Mouse (Mus musculus): ENCODE data around the gene Ndufa8. TPM values are rescaled to one million over a fixed set of nuclear protein-coding genes. Genes with fewer than 3 reads are reported as not detected.

Ndufa8 gene
- total RNA-seq, 2 experiments from 2014 or later, result 676 to 685 TPM

- no peak for DNase-seq (ENCODE audit: low spot score)
- intact Hi-C loops (cut with DNase I), result no loop called here
These were observed 52.5 kb downstream of the Ndufa8 start for GRCm38 (mm10) chr2:35996753-35997152.

DNA sequence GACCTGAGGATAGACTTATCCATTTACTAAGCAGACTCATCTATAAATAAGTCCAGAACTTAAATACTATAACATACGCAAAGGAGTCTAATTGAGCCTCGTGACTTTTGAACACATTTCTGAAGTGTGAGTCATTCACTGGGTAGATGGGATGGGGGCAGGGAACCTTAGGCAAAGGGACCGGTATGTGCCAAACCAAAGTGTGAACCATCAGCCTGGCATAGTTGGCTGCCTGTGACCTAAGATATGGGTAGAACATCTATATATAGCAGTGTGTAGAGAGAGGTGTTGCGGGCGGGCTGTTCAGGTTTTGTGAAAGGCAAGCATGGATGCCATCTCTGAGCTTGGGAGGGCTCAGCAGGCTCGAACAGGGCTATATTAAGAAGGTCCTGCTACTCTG lies 54.9 kb downstream of the Ndufa8 start:
- intact Hi-C loops (cut with DNase I), result no loop called here
- no peak for DNase-seq (ENCODE audit: low spot score)

- DNase-seq (ENCODE audit: low spot score), result no peak
- intact Hi-C loops (cut with DNase I), result no loop called here
These were observed 55.7 kb downstream of the Ndufa8 start for GRCm38 (mm10) chr2:35993481-35993880.

- DNase-seq (ENCODE audit: low spot score), result no peak
- intact Hi-C loops (cut with DNase I), result no loop called here
These were observed 56.9 kb downstream of the Ndufa8 start for GRCm38 (mm10) chr2:35992259-35992658.

Other genes starting within 250 kb of the Ndufa8 start
- gene Ttll11, start 69.5 kb downstream of the Ndufa8 start, total RNA-seq (2021), result 1 to 10 TPM; 1.1 to 1.2 TPM
- gene Morn5, start 52 bp upstream of the Ndufa8 start, total RNA-seq (2021), result not detected
- 1 to 10 TPM; 5.1 to 5.6 TPM for gene Lhx6, start 56.0 kb upstream of the Ndufa8 start, total RNA-seq (2021)
- 10 to 100 TPM; 41.9 to 43.3 TPM for gene Mrrf, start 87.0 kb upstream of the Ndufa8 start, total RNA-seq (2021)
- gene Rbm18, start 87.4 kb upstream of the Ndufa8 start, total RNA-seq (2021), result 10 to 100 TPM; 34.5 to 38.1 TPM
- gene Ptgs1, start 181.0 kb upstream of the Ndufa8 start, total RNA-seq (2021), result 10 to 100 TPM; 16.4 to 16.8 TPM

All from heart, postnatal 25 days (tissue).